Mouse (Mus musculus): ENCODE data around the gene Etl4. TPM values are rescaled to one million over a fixed set of nuclear protein-coding genes. Genes with fewer than 3 reads are reported as not detected.

Etl4 gene
- polyA plus RNA-seq, 1 experiment from 2014 or later: 16.1 TPM

- Histone ChIP-seq H3K9me3 (ENCODE audit: control insufficient read depth) (no peaks in the 10 kb centered on the region), H3K4me3 (ENCODE audit: low read depth, low read length) (no peak overlapping the region), H3K4me2 (replicated peaks; ENCODE audit: low read depth) (no peak overlapping the region), H3K27ac (ENCODE audit: low read depth, low read length) (peak overlapping the region; percentile 29; the same call in 1 of the 2 replicates), H3K36me3 (ENCODE audit: control insufficient read depth, insufficient read depth) (peaks cover 14% of the 10 kb centered on the region; the same call in 1 of the 2 replicates), H3K27me3 (replicated peaks; ENCODE audit: control insufficient read depth, insufficient read depth, low read length) (no peaks in the 10 kb centered on the region), H3K9ac (ENCODE audit: low read depth, low read length) (no peak overlapping the region), H3K4me1 (replicated peaks; ENCODE audit: control insufficient read depth, insufficient read depth, low read length) (0 out of 2 replicates have a peak, but pooled peaks cover 9% of the 10 kb centered on the region)
- 69% methylated on average over 3 of the region's 3 CpGs for WGBS
- 0 out of 2 replicates have a peak, but pooled peaks have one; percentile 2 for ATAC-seq
- no peak for TF ChIP-seq CTCF (IDR thresholded peaks at IDR 0.05; ENCODE audit: low read depth)
Observed at GRCm38 (mm10) chr2:20761751-20762150, 852.2 kb downstream of the Etl4 start.

DNA sequence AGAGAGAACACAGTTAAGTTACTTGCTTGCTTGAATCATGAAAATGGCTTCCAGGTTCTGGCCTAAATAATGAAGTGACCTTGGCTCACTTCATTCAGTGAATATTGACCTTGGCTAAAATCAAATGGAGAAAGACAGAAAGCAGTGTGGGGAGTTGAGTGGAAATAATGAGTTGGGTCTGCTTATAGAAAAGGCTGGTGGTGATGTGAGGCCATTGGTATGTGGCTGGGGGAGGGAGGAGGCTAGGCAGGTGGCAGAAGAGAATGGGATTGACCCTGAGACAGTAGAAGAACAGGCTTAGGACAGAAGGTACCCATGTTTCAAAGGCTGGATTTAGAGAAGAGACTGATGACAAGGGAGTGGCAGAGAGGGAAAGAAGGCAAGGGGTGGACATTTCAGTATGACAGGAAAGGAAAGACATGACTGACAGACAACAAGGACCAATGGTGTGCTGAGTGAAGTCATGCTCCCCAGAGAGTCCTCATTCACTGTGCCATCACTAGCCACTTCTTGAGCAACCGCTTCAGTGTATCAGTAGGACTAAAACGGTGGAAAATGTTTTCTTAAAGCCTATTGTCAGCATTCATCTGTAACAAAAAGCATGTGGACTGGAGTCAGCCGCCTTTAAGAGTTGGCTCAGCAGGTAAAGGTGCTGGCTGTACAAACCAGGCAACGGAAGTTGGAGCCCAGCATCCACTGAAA is 854.1 kb downstream of the Etl4 start:
- H3K27ac ChIP-seq (ENCODE audit: low read depth, low read length): no peak overlapping the region
- no peak for TF ChIP-seq CTCF (IDR thresholded peaks at IDR 0.05; ENCODE audit: low read depth)
- H3K4me3 ChIP-seq (ENCODE audit: low read depth, low read length): no peak overlapping the region
- H3K9me3 ChIP-seq (ENCODE audit: control insufficient read depth): no peaks in the 10 kb centered on the region
- no peaks in the 10 kb centered on the region for H3K27me3 ChIP-seq (replicated peaks; ENCODE audit: control insufficient read depth, insufficient read depth, low read length)
- H3K9ac ChIP-seq (ENCODE audit: low read depth, low read length): no peak overlapping the region
- H3K4me2 ChIP-seq (replicated peaks; ENCODE audit: low read depth): no peak overlapping the region
- WGBS: 80% methylated on average over 4 of the region's 4 CpGs
- H3K4me1 ChIP-seq (replicated peaks; ENCODE audit: control insufficient read depth, insufficient read depth, low read length): 0 out of 2 replicates have a peak, but pooled peaks cover 8% of the 10 kb centered on the region
- ATAC-seq: no peak
- H3K36me3 ChIP-seq (ENCODE audit: control insufficient read depth, insufficient read depth): peaks cover 21% of the 10 kb centered on the region; the same call in 1 of the 2 replicates

DNA sequence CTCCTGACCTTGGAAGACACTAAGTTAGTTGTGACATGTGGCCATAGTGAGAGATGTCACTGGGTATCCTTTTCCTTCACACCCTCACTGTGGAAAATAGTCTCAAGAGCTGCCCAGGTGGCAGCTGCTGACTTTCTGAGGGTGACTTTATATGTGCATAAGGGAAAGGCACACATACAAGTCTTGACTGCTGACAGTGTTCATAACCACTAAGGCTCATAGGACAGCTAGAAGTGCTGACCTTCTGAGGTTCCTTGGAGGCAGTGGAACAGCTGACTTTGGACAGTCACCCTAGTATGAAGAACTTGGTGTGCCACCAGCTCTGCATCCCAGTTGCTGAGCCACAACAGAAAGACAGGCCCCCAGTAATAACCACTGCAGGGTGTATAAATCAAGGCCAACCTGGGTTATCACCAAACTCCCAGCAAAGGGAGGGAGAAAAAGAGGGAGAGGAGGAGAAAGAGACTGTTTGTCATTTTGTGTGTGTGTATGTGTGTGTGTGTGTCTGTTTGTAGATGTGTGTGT is 855.0 kb downstream of the Etl4 start:
- H3K4me3 ChIP-seq (ENCODE audit: low read depth, low read length): no peak overlapping the region
- H3K4me2 ChIP-seq (replicated peaks; ENCODE audit: low read depth): no peak overlapping the region
- no peak overlapping the region for H3K27ac ChIP-seq (ENCODE audit: low read depth, low read length)
- no peak for ATAC-seq
- no peaks in the 10 kb centered on the region for H3K4me1 ChIP-seq (replicated peaks; ENCODE audit: control insufficient read depth, insufficient read depth, low read length)
- H3K9ac ChIP-seq (ENCODE audit: low read depth, low read length): no peak overlapping the region
- H3K9me3 ChIP-seq (ENCODE audit: control insufficient read depth): no peaks in the 10 kb centered on the region
- no peak for TF ChIP-seq CTCF (IDR thresholded peaks at IDR 0.05; ENCODE audit: low read depth)
- peaks cover 24% of the 10 kb centered on the region; the same call in 1 of the 2 replicates for H3K36me3 ChIP-seq (ENCODE audit: control insufficient read depth, insufficient read depth)
- H3K27me3 ChIP-seq (replicated peaks; ENCODE audit: control insufficient read depth, insufficient read depth, low read length): no peaks in the 10 kb centered on the region

GRCm38 (mm10) chr2:20768681-20769080 is 859.1 kb downstream of the Etl4 start:
- no peak overlapping the region for H3K4me2 ChIP-seq (replicated peaks; ENCODE audit: low read depth)
- no peaks in the 10 kb centered on the region for H3K4me1 ChIP-seq (replicated peaks; ENCODE audit: control insufficient read depth, insufficient read depth, low read length)
- H3K27ac ChIP-seq (ENCODE audit: low read depth, low read length): no peak overlapping the region
- no peak overlapping the region for H3K9ac ChIP-seq (ENCODE audit: low read depth, low read length)
- TF ChIP-seq CTCF (IDR thresholded peaks at IDR 0.05; ENCODE audit: low read depth): peak; percentile 70
- no peak for ATAC-seq
- no peaks in the 10 kb centered on the region for H3K9me3 ChIP-seq (ENCODE audit: control insufficient read depth)
- H3K27me3 ChIP-seq (replicated peaks; ENCODE audit: control insufficient read depth, insufficient read depth, low read length): no peaks in the 10 kb centered on the region
- WGBS: 56% methylated on average over 5 of the region's 5 CpGs
- no peak overlapping the region for H3K4me3 ChIP-seq (ENCODE audit: low read depth, low read length)
- H3K36me3 ChIP-seq (ENCODE audit: control insufficient read depth, insufficient read depth): peaks cover 50% of the 10 kb centered on the region

GRCm38 (mm10) chr2:20770171-20770570 is 860.6 kb downstream of the Etl4 start:
- no peak for ATAC-seq

DNA sequence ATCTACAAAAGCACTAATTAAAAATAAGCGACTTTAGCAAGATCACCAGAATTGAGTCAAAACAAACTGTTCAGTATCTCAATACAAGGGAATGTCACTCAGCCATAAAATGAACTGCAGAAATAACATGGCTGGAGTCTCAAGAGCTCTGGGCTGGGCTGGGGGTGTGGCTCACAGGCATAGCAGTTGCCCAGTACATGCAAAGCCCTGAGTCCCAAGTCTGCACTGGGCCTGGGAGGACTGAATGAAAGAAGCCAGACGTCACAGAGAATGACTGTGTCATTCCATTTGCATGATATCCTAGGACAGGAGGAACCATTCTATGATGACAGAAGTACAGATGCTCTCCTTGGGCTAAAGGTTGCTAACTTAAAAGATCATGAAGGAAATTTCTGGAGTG is 864.9 kb downstream of the Etl4 start:
- TF ChIP-seq CTCF (IDR thresholded peaks at IDR 0.05; ENCODE audit: low read depth): no peak
- H3K4me3 ChIP-seq (ENCODE audit: low read depth, low read length): no peak overlapping the region
- H3K36me3 ChIP-seq (ENCODE audit: control insufficient read depth, insufficient read depth): peaks cover 39% of the 10 kb centered on the region
- H3K9ac ChIP-seq (ENCODE audit: low read depth, low read length): no peak overlapping the region
- H3K27me3 ChIP-seq (replicated peaks; ENCODE audit: control insufficient read depth, insufficient read depth, low read length): no peaks in the 10 kb centered on the region
- peak; percentile 75 for ATAC-seq
- H3K4me2 ChIP-seq (replicated peaks; ENCODE audit: low read depth): no peak overlapping the region
- H3K4me1 ChIP-seq (replicated peaks; ENCODE audit: control insufficient read depth, insufficient read depth, low read length): no peaks in the 10 kb centered on the region; the same call in 1 of the 2 replicates
- no peaks in the 10 kb centered on the region for H3K9me3 ChIP-seq (ENCODE audit: control insufficient read depth)
- no peak overlapping the region for H3K27ac ChIP-seq (ENCODE audit: low read depth, low read length)
- WGBS: 59% methylated on average over 2 of the region's 2 CpGs

More at GRCm38 (mm10) chr2:20770171-20770570, 860.6 kb downstream of the Etl4 start:
- H3K9ac ChIP-seq (ENCODE audit: low read depth, low read length): no peak overlapping the region
- peaks cover 45% of the 10 kb centered on the region for H3K36me3 ChIP-seq (ENCODE audit: control insufficient read depth, insufficient read depth)
- H3K4me1 ChIP-seq (replicated peaks; ENCODE audit: control insufficient read depth, insufficient read depth, low read length): no peaks in the 10 kb centered on the region
- no peaks in the 10 kb centered on the region for H3K9me3 ChIP-seq (ENCODE audit: control insufficient read depth)
- no peak for TF ChIP-seq CTCF (IDR thresholded peaks at IDR 0.05; ENCODE audit: low read depth)
- no peak overlapping the region for H3K27ac ChIP-seq (ENCODE audit: low read depth, low read length)
- H3K27me3 ChIP-seq (replicated peaks; ENCODE audit: control insufficient read depth, insufficient read depth, low read length): no peaks in the 10 kb centered on the region
- H3K4me2 ChIP-seq (replicated peaks; ENCODE audit: low read depth): no peak overlapping the region
- no peak overlapping the region for H3K4me3 ChIP-seq (ENCODE audit: low read depth, low read length)
